Mouse (Mus musculus): ENCODE measurements at regions not wholly inside any gene's neighbourhood (a gene's known extent, or its start where the extent isn't known, plus 50 kb on each side); places are given as distances from the start of the nearest gene placed in this dataset.

DNA sequence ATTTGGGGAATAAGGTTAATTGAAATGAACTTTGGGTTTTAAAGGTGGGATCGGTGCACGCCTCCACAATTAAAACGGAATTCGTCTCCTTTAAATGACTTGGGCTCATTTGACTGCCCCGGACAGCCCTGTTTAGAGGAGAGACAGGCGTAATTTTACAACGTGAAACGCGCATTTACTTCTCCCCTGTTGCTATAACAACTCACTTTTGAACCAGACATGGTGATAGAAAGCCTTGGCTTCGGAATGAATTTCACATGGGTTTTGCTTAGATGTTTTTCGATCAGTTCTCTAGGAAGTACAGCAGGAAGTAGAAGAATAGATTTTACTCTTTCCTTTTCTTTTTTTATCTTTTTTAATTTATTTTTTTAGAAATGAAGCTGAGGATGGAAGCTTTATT is 343.2 kb upstream of the Sash1 start:
- TF ChIP-seq POLR2A (IDR thresholded peaks at IDR 0.05; ENCODE audit: borderline replicate concordance, control insufficient read depth, low read depth, low read length), result no peak
- no peak for TF ChIP-seq CTCF (IDR thresholded peaks at IDR 0.05; ENCODE audit: control insufficient read depth, insufficient read depth, low read length)
- Histone ChIP-seq H3K4me3 (replicated peaks; ENCODE audit: control insufficient read depth, low read depth, low read length) (no peak overlapping the region), H3K27ac (ENCODE audit: control insufficient read depth, insufficient read depth, low read depth, low read length, poor library complexity) (no peak overlapping the region), H3K4me1 (ENCODE audit: control insufficient read depth, insufficient read depth, low read length) (no peaks in the 10 kb centered on the region)
- 78% methylated on average over 11 of the region's 11 CpGs for WGBS

GRCm38 (mm10) chr10:9227361-9227760 is 341.5 kb upstream of the Sash1 start:
- no peak overlapping the region for H3K4me3 ChIP-seq (replicated peaks; ENCODE audit: control insufficient read depth, low read depth, low read length)

DNA sequence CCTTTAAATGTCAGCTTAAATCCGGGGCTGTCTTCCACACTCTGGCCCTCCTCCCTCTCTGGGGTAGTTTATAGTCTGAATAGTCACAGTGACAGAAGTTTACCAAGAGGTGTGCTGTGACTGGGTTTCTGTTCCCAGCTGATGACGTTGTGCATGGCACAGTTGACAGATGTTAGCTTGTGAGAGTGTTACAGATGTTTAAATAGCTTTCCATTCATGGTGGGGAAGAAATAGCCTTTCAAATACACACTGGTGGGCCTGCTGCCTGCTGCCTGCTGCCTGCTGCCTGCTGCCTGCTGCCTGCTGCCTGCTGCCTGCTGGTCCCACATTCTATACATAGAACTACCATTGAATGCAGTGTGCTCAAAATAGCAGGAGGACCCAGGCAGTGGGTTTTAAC is 324.8 kb upstream of the Sash1 start:
- no peak overlapping the region for H3K4me3 ChIP-seq (replicated peaks; ENCODE audit: control insufficient read depth, low read depth, low read length)
- H3K4me1 ChIP-seq (ENCODE audit: control insufficient read depth, insufficient read depth, low read length), result no peaks in the 10 kb centered on the region
- 42% methylated on average over 2 of the region's 2 CpGs for WGBS
- TF ChIP-seq POLR2A (IDR thresholded peaks at IDR 0.05; ENCODE audit: borderline replicate concordance, control insufficient read depth, low read depth, low read length) (no peak), CTCF (IDR thresholded peaks at IDR 0.05; ENCODE audit: control insufficient read depth, insufficient read depth, low read length) (no peak)
- H3K27ac ChIP-seq (ENCODE audit: control insufficient read depth, insufficient read depth, low read depth, low read length, poor library complexity), result no peak overlapping the region

More at GRCm38 (mm10) chr10:9227361-9227760, 341.5 kb upstream of the Sash1 start:
- 27% methylated on average over 1 of the region's 1 CpGs for WGBS
- H3K4me1 ChIP-seq (ENCODE audit: control insufficient read depth, insufficient read depth, low read length), result no peaks in the 10 kb centered on the region
- TF ChIP-seq POLR2A (IDR thresholded peaks at IDR 0.05; ENCODE audit: borderline replicate concordance, control insufficient read depth, low read depth, low read length), result no peak
- TF ChIP-seq CTCF (IDR thresholded peaks at IDR 0.05; ENCODE audit: control insufficient read depth, insufficient read depth, low read length), result no peak
- H3K27ac ChIP-seq (ENCODE audit: control insufficient read depth, insufficient read depth, low read depth, low read length, poor library complexity), result no peak overlapping the region

DNA sequence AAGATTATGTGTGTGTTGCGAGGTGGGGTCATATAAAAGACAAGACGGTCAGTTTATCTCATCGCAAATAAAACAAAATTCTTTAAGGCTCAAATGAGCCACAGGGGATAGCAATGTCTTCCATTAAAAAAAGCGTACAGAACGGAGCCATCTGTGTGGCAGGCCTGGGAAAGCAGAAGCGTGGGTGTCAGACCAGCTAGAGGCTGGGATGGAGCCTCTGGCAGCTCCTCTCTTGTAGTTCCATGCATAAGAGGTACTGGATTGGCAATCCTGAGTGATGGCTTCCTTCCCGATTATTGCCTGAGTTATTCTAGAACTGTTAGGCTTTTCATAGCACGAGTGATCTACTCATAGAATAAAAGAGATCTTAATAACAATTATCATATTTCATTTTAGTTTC is 318.2 kb upstream of the Sash1 start:
- Histone ChIP-seq H3K27ac (ENCODE audit: control insufficient read depth, insufficient read depth, low read depth, low read length, poor library complexity) (no peak overlapping the region), H3K4me1 (ENCODE audit: control insufficient read depth, insufficient read depth, low read length) (no peaks in the 10 kb centered on the region), H3K4me3 (replicated peaks; ENCODE audit: control insufficient read depth, low read depth, low read length) (no peak overlapping the region)
- WGBS, result 83% methylated on average over 8 of the region's 8 CpGs
- TF ChIP-seq POLR2A (IDR thresholded peaks at IDR 0.05; ENCODE audit: borderline replicate concordance, control insufficient read depth, low read depth, low read length) (no peak), CTCF (IDR thresholded peaks at IDR 0.05; ENCODE audit: control insufficient read depth, insufficient read depth, low read length) (no peak)

DNA sequence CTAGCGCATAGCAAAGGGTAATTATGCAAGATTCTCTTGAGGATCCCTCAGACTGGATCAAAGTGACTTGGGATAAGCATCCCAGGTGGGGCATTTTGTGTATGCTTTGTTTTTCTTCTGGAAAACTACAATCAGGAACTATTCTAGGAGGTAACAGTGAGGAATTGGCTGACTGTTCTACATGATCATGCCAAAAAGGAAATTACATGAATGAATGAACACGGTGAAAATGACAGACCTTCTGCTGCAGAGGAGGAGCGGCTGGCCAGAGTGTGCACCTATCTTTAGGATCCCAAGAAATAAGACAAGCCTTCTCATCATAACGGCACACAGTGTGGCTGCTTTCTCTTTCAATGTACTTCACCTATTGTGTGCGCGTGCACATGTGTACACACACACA is 317.5 kb upstream of the Sash1 start:
- H3K27ac ChIP-seq (ENCODE audit: control insufficient read depth, insufficient read depth, low read depth, low read length, poor library complexity), result no peak overlapping the region
- H3K4me3 ChIP-seq (replicated peaks; ENCODE audit: control insufficient read depth, low read depth, low read length), result no peak overlapping the region
- WGBS, result 61% methylated on average over 6 of the region's 6 CpGs
- TF ChIP-seq POLR2A (IDR thresholded peaks at IDR 0.05; ENCODE audit: borderline replicate concordance, control insufficient read depth, low read depth, low read length) (no peak), CTCF (IDR thresholded peaks at IDR 0.05; ENCODE audit: control insufficient read depth, insufficient read depth, low read length) (no peak)
- H3K4me1 ChIP-seq (ENCODE audit: control insufficient read depth, insufficient read depth, low read length), result no peaks in the 10 kb centered on the region

GRCm38 (mm10) chr10:9202922-9203321 is 317.1 kb upstream of the Sash1 start:
- H3K27ac ChIP-seq (ENCODE audit: control insufficient read depth, insufficient read depth, low read depth, low read length, poor library complexity), result no peak overlapping the region
- WGBS, result 9% methylated on average over 1 of the region's 1 CpGs
- TF ChIP-seq POLR2A (IDR thresholded peaks at IDR 0.05; ENCODE audit: borderline replicate concordance, control insufficient read depth, low read depth, low read length) (no peak), CTCF (IDR thresholded peaks at IDR 0.05; ENCODE audit: control insufficient read depth, insufficient read depth, low read length) (no peak)
- no peaks in the 10 kb centered on the region for H3K4me1 ChIP-seq (ENCODE audit: control insufficient read depth, insufficient read depth, low read length)
- H3K4me3 ChIP-seq (replicated peaks; ENCODE audit: control insufficient read depth, low read depth, low read length), result no peak overlapping the region

- WGBS, result 67% methylated on average over 3 of the region's 3 CpGs
- Histone ChIP-seq H3K4me3 (replicated peaks; ENCODE audit: control insufficient read depth, low read depth, low read length) (no peak overlapping the region), H3K27ac (ENCODE audit: control insufficient read depth, insufficient read depth, low read depth, low read length, poor library complexity) (no peak overlapping the region), H3K4me1 (ENCODE audit: control insufficient read depth, insufficient read depth, low read length) (no peaks in the 10 kb centered on the region)
- TF ChIP-seq CTCF (IDR thresholded peaks at IDR 0.05; ENCODE audit: control insufficient read depth, insufficient read depth, low read length), result no peak
- TF ChIP-seq POLR2A (IDR thresholded peaks at IDR 0.05; ENCODE audit: borderline replicate concordance, control insufficient read depth, low read depth, low read length), result no peak
These were observed 289.1 kb upstream of the Sash1 start for GRCm38 (mm10) chr10:9174997-9175396.

- Histone ChIP-seq H3K4me1 (ENCODE audit: control insufficient read depth, insufficient read depth, low read length) (no peaks in the 10 kb centered on the region), H3K27ac (ENCODE audit: control insufficient read depth, insufficient read depth, low read depth, low read length, poor library complexity) (no peak overlapping the region), H3K4me3 (replicated peaks; ENCODE audit: control insufficient read depth, low read depth, low read length) (no peak overlapping the region)
- TF ChIP-seq CTCF (IDR thresholded peaks at IDR 0.05; ENCODE audit: control insufficient read depth, insufficient read depth, low read length), result no peak
- no peak for TF ChIP-seq POLR2A (IDR thresholded peaks at IDR 0.05; ENCODE audit: borderline replicate concordance, control insufficient read depth, low read depth, low read length)
- 73% methylated on average over 2 of the region's 2 CpGs for WGBS
These were observed 287.6 kb upstream of the Sash1 start for GRCm38 (mm10) chr10:9173509-9173908.

DNA sequence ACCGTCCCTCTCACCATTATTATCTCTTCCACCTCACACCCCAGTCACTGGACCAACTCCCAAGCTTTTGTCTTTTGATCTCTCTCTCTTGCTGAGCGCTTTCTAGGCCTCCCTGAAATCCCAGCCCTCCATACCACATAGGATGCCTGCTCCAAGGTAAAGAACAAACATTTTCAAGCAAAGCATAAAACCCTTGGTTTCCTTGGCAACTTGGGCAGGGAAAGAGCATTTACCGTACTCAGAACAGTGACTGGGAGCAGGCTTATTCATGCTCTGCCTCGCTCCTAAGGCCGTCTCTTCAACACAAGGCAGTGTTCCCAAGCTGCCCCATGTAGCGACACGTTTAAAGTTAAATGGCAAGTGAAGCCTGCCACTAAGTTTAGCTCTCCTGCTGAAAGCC is 282.9 kb upstream of the Sash1 start:
- Histone ChIP-seq H3K4me3 (replicated peaks; ENCODE audit: control insufficient read depth, low read depth, low read length) (no peak overlapping the region), H3K4me1 (ENCODE audit: control insufficient read depth, insufficient read depth, low read length) (no peaks in the 10 kb centered on the region), H3K27ac (ENCODE audit: control insufficient read depth, insufficient read depth, low read depth, low read length, poor library complexity) (no peak overlapping the region)
- 80% methylated on average over 7 of the region's 7 CpGs for WGBS
- TF ChIP-seq CTCF (IDR thresholded peaks at IDR 0.05; ENCODE audit: control insufficient read depth, insufficient read depth, low read length) (no peak), POLR2A (IDR thresholded peaks at IDR 0.05; ENCODE audit: borderline replicate concordance, control insufficient read depth, low read depth, low read length) (no peak)

Measured in bone marrow, adult 2 months (tissue).